Mouse (Mus musculus): Measurements from ENCODE around the gene Gas2l3. TPM values are rescaled to one million over a fixed set of nuclear protein-coding genes. Genes with fewer than 3 reads are reported as not detected.

Gene Gas2l3
- polyA plus RNA-seq, 1 experiment from 2014 or later: 28.8 TPM

DNA sequence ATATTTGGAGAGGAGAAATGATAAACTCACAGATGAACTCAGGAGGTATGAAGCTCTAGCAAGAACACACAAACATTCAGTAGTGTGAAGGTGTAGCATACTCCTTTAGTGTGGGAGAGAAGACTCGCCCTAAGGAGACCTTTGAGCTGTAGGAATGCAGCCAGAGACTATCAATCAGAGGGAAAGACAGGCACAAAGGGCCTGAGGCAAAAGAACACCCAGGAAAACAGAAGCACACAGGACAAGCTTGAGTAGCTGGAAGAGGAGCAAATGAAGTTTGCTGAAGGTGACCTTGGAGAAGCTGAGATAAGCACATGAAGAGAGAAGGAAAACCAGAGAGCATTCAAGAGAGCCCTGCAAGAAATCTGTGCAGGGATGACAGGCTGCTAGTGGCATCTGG is 73.7 kb downstream of the Gas2l3 start:
- WGBS: 5% methylated on average over 1 of the region's 1 CpGs
- ATAC-seq (ENCODE audit: insufficient read depth): no peak
- Histone ChIP-seq H3K4me1 (ENCODE audit: insufficient read depth) (no peaks in the 10 kb centered on the region), H3K4me2 (no peak overlapping the region), H3K9ac (no peak overlapping the region), H3K27ac (ENCODE audit: low read depth) (no peak overlapping the region), H3K9me3 (ENCODE audit: low read depth, low read length) (no peaks in the 10 kb centered on the region), H3K36me3 (ENCODE audit: insufficient read depth) (no peaks in the 10 kb centered on the region), H3K27me3 (ENCODE audit: insufficient read depth, low read length) (no peaks in the 10 kb centered on the region), H3K4me3 (ENCODE audit: low read depth, low read length) (no peak overlapping the region)
- no peak for DNase-seq
- no peak for TF ChIP-seq CTCF (IDR thresholded peaks at IDR 0.05; ENCODE audit: low read depth)

DNA sequence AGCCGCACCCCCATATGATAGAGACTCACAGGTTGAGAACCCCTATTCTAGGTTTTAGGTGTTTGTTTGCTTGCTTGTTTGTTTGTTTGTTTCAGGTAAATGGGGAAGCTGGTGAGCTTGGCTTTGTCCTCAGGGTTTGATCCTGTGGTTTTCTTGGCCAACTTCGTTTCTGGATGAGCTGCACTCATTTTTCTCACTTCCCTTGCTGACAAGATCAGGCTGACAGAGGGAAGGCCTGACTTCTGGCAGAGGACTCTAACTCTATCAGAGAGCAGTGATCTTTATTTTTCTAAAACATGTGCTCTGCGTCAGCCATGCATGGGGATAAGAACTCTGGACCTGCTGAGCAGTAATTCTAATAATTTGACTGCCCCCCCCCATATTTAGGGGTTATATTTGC is 84.8 kb downstream of the Gas2l3 start:
- H3K4me3 ChIP-seq (ENCODE audit: low read depth, low read length): no peak overlapping the region
- no peaks in the 10 kb centered on the region for H3K9me3 ChIP-seq (ENCODE audit: low read depth, low read length)
- 58% methylated on average over 3 of the region's 3 CpGs for WGBS
- H3K4me2 ChIP-seq: no peak overlapping the region
- no peak for ATAC-seq (ENCODE audit: insufficient read depth)
- DNase-seq: no peak
- no peak overlapping the region for H3K27ac ChIP-seq (ENCODE audit: low read depth)
- H3K4me1 ChIP-seq (ENCODE audit: insufficient read depth): no peaks in the 10 kb centered on the region
- TF ChIP-seq CTCF (IDR thresholded peaks at IDR 0.05; ENCODE audit: low read depth): no peak
- H3K36me3 ChIP-seq (ENCODE audit: insufficient read depth): no peaks in the 10 kb centered on the region
- H3K9ac ChIP-seq: no peak overlapping the region
- H3K27me3 ChIP-seq (ENCODE audit: insufficient read depth, low read length): no peaks in the 10 kb centered on the region

Other genes starting within 250 kb of the Gas2l3 start
- gene Ano4, start 99.2 kb downstream of the Gas2l3 start, polyA plus RNA-seq (2014; fragmentation: Nextera tagmentation; extraction: Ambion mirVana): 0.99 and 1.5 TPM in 2 replicates
- gene Nr1h4, start 89.6 kb upstream of the Gas2l3 start, polyA plus RNA-seq (2014; fragmentation: Nextera tagmentation; extraction: Ambion mirVana): 0.38 and 0.45 TPM in 2 replicates
- not detected in 2 replicates for gene Slc17a8, start 177.3 kb upstream of the Gas2l3 start, polyA plus RNA-seq (2014; fragmentation: Nextera tagmentation; extraction: Ambion mirVana)
- 13.0 and 13.9 TPM in 2 replicates for gene Scyl2, start 242.3 kb upstream of the Gas2l3 start, polyA plus RNA-seq (2014; fragmentation: Nextera tagmentation; extraction: Ambion mirVana)